Mouse (Mus musculus): ENCODE results near the gene Lce3e. TPM values are rescaled to one million over a fixed set of nuclear protein-coding genes. Genes with fewer than 3 reads are reported as not detected.

Lce3e gene
- polyA plus RNA-seq, 1 experiment from 2014 or later = not detected

DNA sequence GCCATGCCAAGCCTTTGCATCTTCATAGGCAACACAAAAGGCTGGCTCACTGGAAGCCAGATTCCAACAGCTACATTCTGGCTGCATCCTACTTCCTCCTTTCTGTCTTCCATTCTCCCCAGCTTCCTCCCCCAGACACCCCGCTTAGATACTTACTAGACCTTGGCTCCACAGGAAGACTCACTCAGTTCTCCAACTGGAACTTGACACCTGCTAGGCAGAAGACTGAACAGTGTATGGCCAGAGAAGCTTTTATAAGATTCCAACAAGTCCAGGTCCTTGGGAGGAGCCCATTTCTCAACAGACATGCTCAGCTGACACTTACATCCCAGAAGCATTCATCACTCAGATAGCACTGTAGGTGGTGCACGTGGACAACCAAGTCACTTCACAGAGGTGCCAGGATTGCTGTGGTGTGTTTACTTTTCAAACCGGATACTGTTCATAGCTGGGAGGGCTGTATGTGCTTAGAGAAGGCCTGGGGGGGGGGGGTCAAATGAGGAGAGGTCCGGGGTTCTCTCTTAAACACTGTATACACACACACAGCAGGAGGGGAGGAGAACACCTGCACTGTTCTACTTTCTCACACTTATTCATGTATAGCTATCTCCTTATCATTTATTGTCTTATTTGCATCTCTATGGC is 48.7 kb downstream of the Lce3e start, which contains the start of gene Crct1:
Gene Crct1 (minus strand): TSS at position 228 of the 645 bp plus-strand sequence.
- H3K4me3 ChIP-seq (replicated peaks) = peak within 1 kb of the TSS; percentile 46
- H3K4me1 ChIP-seq = peaks cover 8% of the 10 kb centered on the region
- 67% methylated on average over 4 of the region's 4 CpGs for WGBS
- no peak for ATAC-seq (ENCODE audit: low FRiP score)
- H3K27me3 ChIP-seq = 0 out of 2 replicates have a peak, but pooled peaks cover 4% of the 10 kb centered on the region
- H3K27ac ChIP-seq = peak within 1 kb of the TSS; percentile 58
- peak within 1 kb of the TSS; percentile 73 for H3K4me2 ChIP-seq
- no peaks in the 10 kb centered on the region for H3K36me3 ChIP-seq (replicated peaks)
- H3K9me3 ChIP-seq = no peaks in the 10 kb centered on the region
- peak within 1 kb of the TSS; percentile 47 for H3K9ac ChIP-seq

Other genes with a start within 250 kb of the Lce3e start
- gene Lce1f, start 246.7 kb upstream of the Lce3e start, polyA plus RNA-seq (2016; fragmentation: Nextera tagmentation; extraction: Ambion mirVana) = not detected in 2 replicates
- not detected in 2 replicates for gene Gm38119, start 228.0 kb upstream of the Lce3e start, polyA plus RNA-seq (2016; fragmentation: Nextera tagmentation; extraction: Ambion mirVana)
- not detected in 2 replicates for gene Lce1g, start 214.7 kb upstream of the Lce3e start, polyA plus RNA-seq (2016; fragmentation: Nextera tagmentation; extraction: Ambion mirVana)
- not detected in 2 replicates for gene Lce1h, start 202.0 kb upstream of the Lce3e start, polyA plus RNA-seq (2016; fragmentation: Nextera tagmentation; extraction: Ambion mirVana)
- gene Lce1i, start 188.2 kb upstream of the Lce3e start, polyA plus RNA-seq (2016; fragmentation: Nextera tagmentation; extraction: Ambion mirVana) = not detected in 2 replicates
- not detected in 2 replicates for gene Lce1j, start 176.5 kb upstream of the Lce3e start, polyA plus RNA-seq (2016; fragmentation: Nextera tagmentation; extraction: Ambion mirVana)
- gene Lce1k, start 159.2 kb upstream of the Lce3e start, polyA plus RNA-seq (2016; fragmentation: Nextera tagmentation; extraction: Ambion mirVana) = not detected in 2 replicates
- gene Kprp, start 139.8 kb upstream of the Lce3e start, polyA plus RNA-seq (2016; fragmentation: Nextera tagmentation; extraction: Ambion mirVana) = not detected in 2 replicates
- not detected in 2 replicates for gene Lce1l, start 115.8 kb upstream of the Lce3e start, polyA plus RNA-seq (2016; fragmentation: Nextera tagmentation; extraction: Ambion mirVana)
- not detected in 2 replicates for gene 2310050C09Rik, start 96.8 kb upstream of the Lce3e start, polyA plus RNA-seq (2016; fragmentation: Nextera tagmentation; extraction: Ambion mirVana)
- not detected in 2 replicates for gene Lce3a, start 40.8 kb upstream of the Lce3e start, polyA plus RNA-seq (2016; fragmentation: Nextera tagmentation; extraction: Ambion mirVana)
- not detected in 2 replicates for gene Lce3b, start 34.1 kb upstream of the Lce3e start, polyA plus RNA-seq (2016; fragmentation: Nextera tagmentation; extraction: Ambion mirVana)
- gene Lce3c, start 22.6 kb upstream of the Lce3e start, polyA plus RNA-seq (2016; fragmentation: Nextera tagmentation; extraction: Ambion mirVana) = not detected in 2 replicates
- not detected in 2 replicates for gene Lce3d, start 9.7 kb upstream of the Lce3e start, polyA plus RNA-seq (2016; fragmentation: Nextera tagmentation; extraction: Ambion mirVana)
- not detected in 2 replicates for gene Lce3f, start 25.2 kb downstream of the Lce3e start, polyA plus RNA-seq (2016; fragmentation: Nextera tagmentation; extraction: Ambion mirVana)
- gene Crct1, start 48.6 kb downstream of the Lce3e start, polyA plus RNA-seq (2016; fragmentation: Nextera tagmentation; extraction: Ambion mirVana) = not detected in 2 replicates
- gene Lce1m, start 52.0 kb downstream of the Lce3e start, polyA plus RNA-seq (2016; fragmentation: Nextera tagmentation; extraction: Ambion mirVana) = not detected in 2 replicates
- gene Gm4858, start 101.8 kb downstream of the Lce3e start, polyA plus RNA-seq (2016; fragmentation: Nextera tagmentation; extraction: Ambion mirVana) = not detected in 2 replicates
- gene Crnn, start 177.7 kb downstream of the Lce3e start, polyA plus RNA-seq (2016; fragmentation: Nextera tagmentation; extraction: Ambion mirVana) = not detected in 2 replicates
- not detected in 2 replicates for gene Flg2, start 230.2 kb downstream of the Lce3e start, polyA plus RNA-seq (2016; fragmentation: Nextera tagmentation; extraction: Ambion mirVana)

Data from forebrain, embryonic 12.5 days (tissue).